Comparison of ENCODE assay signal across 8 mouse cellular contexts in genomic region chr3:103859851-103860391, GRCm38 (mm10). TPM values are rescaled to one million over a fixed set of nuclear protein-coding genes. Genes with fewer than 3 reads are reported as not detected.
DNase-seq lines count a peak whose midpoint lies in the region; ATAC-seq and TF ChIP-seq lines count a peak whose summit lies in the region.

No protein-coding gene starts in this region.

- no peak for ATAC-seq in kidney, embryonic 14.5 days (ENCODE audit: low FRiP score, low TSS enrichment)
- ATAC-seq in common myeloid progenitor, adult 5-6 weeks (replicated peaks; ENCODE audit: low read depth, poor library complexity, severe bottlenecking) = peak; percentile 86
- ATAC-seq in liver, embryonic 11.5 days (replicated peaks; ENCODE audit: low FRiP score) = no peak
- no peak for ATAC-seq in forebrain, embryonic 16.5 days

- H3K27me3 ChIP-seq in kidney, adult 2 months (replicated peaks; ENCODE audit: control insufficient read depth, insufficient read depth, low read length) = no peaks in the 10 kb centered on the region
- H3K27me3 ChIP-seq in kidney, embryonic 14.5 days (ENCODE audit: control insufficient read depth, insufficient read depth, low read length) = no peaks in the 10 kb centered on the region
- no peaks in the 10 kb centered on the region for H3K27me3 ChIP-seq in liver, embryonic 11.5 days (replicated peaks; ENCODE audit: control insufficient read depth, insufficient read depth, low read length)
- no peaks in the 10 kb centered on the region for H3K27me3 ChIP-seq in forebrain, embryonic 16.5 days (replicated peaks; ENCODE audit: control insufficient read depth, insufficient read depth, low read length)

- peak overlapping the region; percentile 58 for H3K27ac ChIP-seq in kidney, adult 2 months (ENCODE audit: insufficient read depth, low read depth, low read length)
- no peak overlapping the region for H3K27ac ChIP-seq in kidney, embryonic 14.5 days (ENCODE audit: low read depth, low read length)
- no peak overlapping the region for H3K27ac ChIP-seq in liver, embryonic 11.5 days (ENCODE audit: low read depth, low read length)
- H3K27ac ChIP-seq in forebrain, embryonic 16.5 days (ENCODE audit: low read length) = no peak overlapping the region

- no peak for TF ChIP-seq CTCF in kidney, adult 2 months (conservative IDR thresholded peaks at IDR 0.05; ENCODE audit: insufficient read depth, insufficient read length, low read depth, low read length)

- H3K9me3 ChIP-seq in kidney, embryonic 14.5 days (ENCODE audit: control insufficient read depth, low read length) = no peaks in the 10 kb centered on the region
- no peaks in the 10 kb centered on the region for H3K9me3 ChIP-seq in liver, embryonic 11.5 days (ENCODE audit: control insufficient read depth, low read length)
- H3K9me3 ChIP-seq in forebrain, embryonic 16.5 days (ENCODE audit: control insufficient read depth, low read length) = no peaks in the 10 kb centered on the region

- H3K4me3 ChIP-seq in kidney, adult 2 months (ENCODE audit: insufficient read depth, low read depth, low read length) = no peak overlapping the region
- no peak overlapping the region for H3K4me3 ChIP-seq in kidney, embryonic 14.5 days (ENCODE audit: low read length)
- H3K4me3 ChIP-seq in liver, embryonic 11.5 days (ENCODE audit: low read depth, low read length) = no peak overlapping the region
- H3K4me3 ChIP-seq in forebrain, embryonic 16.5 days (replicated peaks; ENCODE audit: low read length) = no peak overlapping the region

- DNase-seq in kidney, adult 2 months = peak; percentile 62
- DNase-seq in liver, embryonic 11.5 days (ENCODE audit: low spot score) = no peak
- peak; percentile 45 for DNase-seq in skeletal muscle tissue, adult 2 months (ENCODE audit: low read depth, low spot score)
- no peak for DNase-seq in urinary bladder, postnatal 4 days (ENCODE audit: low spot score in 2 of 2)
- no peak for DNase-seq in layer of hippocampus, adult 8-10 months (ENCODE audit: low spot score in 2 of 2)

- WGBS in kidney, adult 2 months = 34% methylated on average over 6 of the region's 6 CpGs
- WGBS in kidney, embryonic 14.5 days = 62% methylated on average over 6 of the region's 6 CpGs
- 48% methylated on average over 6 of the region's 6 CpGs for WGBS in liver, embryonic 11.5 days
- 54% methylated on average over 6 of the region's 6 CpGs for WGBS in forebrain, embryonic 16.5 days

- no peak overlapping the region for H3K9ac ChIP-seq in kidney, embryonic 14.5 days (ENCODE audit: low read depth, low read length)
- H3K9ac ChIP-seq in liver, embryonic 11.5 days (ENCODE audit: low read depth, low read length) = no peak overlapping the region
- H3K9ac ChIP-seq in forebrain, embryonic 16.5 days (replicated peaks; ENCODE audit: low read depth, low read length) = no peak overlapping the region

- peak; percentile 5 for TF ChIP-seq POLR2A in kidney, adult 2 months (IDR thresholded peaks at IDR 0.05; ENCODE audit: low read depth, low read length)

- no peaks in the 10 kb centered on the region for H3K36me3 ChIP-seq in kidney, adult 2 months (ENCODE audit: control insufficient read depth, insufficient read depth, low read length)
- H3K36me3 ChIP-seq in kidney, embryonic 14.5 days (ENCODE audit: control insufficient read depth, insufficient read depth, low read length) = no peaks in the 10 kb centered on the region
- H3K36me3 ChIP-seq in liver, embryonic 11.5 days (ENCODE audit: control insufficient read depth, insufficient read depth, low read length) = no peaks in the 10 kb centered on the region
- no peaks in the 10 kb centered on the region for H3K36me3 ChIP-seq in forebrain, embryonic 16.5 days (ENCODE audit: control insufficient read depth, insufficient read depth)

- peaks cover 6% of the 10 kb centered on the region; the same call in 1 of the 2 replicates for H3K4me1 ChIP-seq in kidney, adult 2 months (ENCODE audit: control insufficient read depth, insufficient read depth, low read length)
- H3K4me1 ChIP-seq in kidney, embryonic 14.5 days (ENCODE audit: control insufficient read depth, insufficient read depth, low read length) = no peaks in the 10 kb centered on the region
- no peaks in the 10 kb centered on the region for H3K4me1 ChIP-seq in liver, embryonic 11.5 days (replicated peaks; ENCODE audit: control insufficient read depth, insufficient read depth, low read length)
- no peaks in the 10 kb centered on the region for H3K4me1 ChIP-seq in forebrain, embryonic 16.5 days (replicated peaks; ENCODE audit: control insufficient read depth, insufficient read depth, low read length)

- no peak overlapping the region for H3K4me2 ChIP-seq in kidney, embryonic 14.5 days (replicated peaks; ENCODE audit: low read depth, low read length)
- peak overlapping the region; percentile 21 for H3K4me2 ChIP-seq in liver, embryonic 11.5 days
- no peak overlapping the region for H3K4me2 ChIP-seq in forebrain, embryonic 16.5 days (ENCODE audit: low read length)

RNA-seq across cellular contexts. Expression of gene Ptpn22, which starts 0.3 kb away (rescaled TPM):
- 1.8 and 2.3 TPM in 2 replicates for polyA plus RNA-seq in kidney, adult 2 months (2012; rRNA removed)
- 0.26 and 0.92 TPM in 2 replicates for polyA plus RNA-seq in kidney, embryonic 14.5 days (2014; fragmentation: Nextera tagmentation; extraction: Ambion mirVana)
- total RNA-seq in common myeloid progenitor, adult 5-6 weeks (2017) = 27.9 and 35.2 TPM in 2 replicates
- polyA plus RNA-seq in liver, embryonic 11.5 days (2014; fragmentation: Nextera tagmentation; extraction: Ambion mirVana) = 0.96 and 1.7 TPM in 2 replicates
- 0.10 and 0.24 TPM in 2 replicates for polyA plus RNA-seq in forebrain, embryonic 16.5 days (2015; fragmentation: Nextera tagmentation; extraction: Ambion mirVana)
- total RNA-seq in layer of hippocampus, adult 8-10 months (2022) = 1 to 10 TPM in 2 of 4 experiments, under 1 TPM in 2; 0.45 to 2.7 (median 1.2) TPM

RNA-seq across cellular contexts. Expression of gene Bcl2l15, which starts 27.5 kb away (rescaled TPM):
- 0.17 TPM in 1 of 2 replicates, not detected in the other for polyA plus RNA-seq in kidney, adult 2 months (2012; rRNA removed)
- polyA plus RNA-seq in kidney, embryonic 14.5 days (2014; fragmentation: Nextera tagmentation; extraction: Ambion mirVana) = not detected in 2 replicates
- total RNA-seq in common myeloid progenitor, adult 5-6 weeks (2017) = 0.39 and 4.5 TPM in 2 replicates
- 0.63 and 1.2 TPM in 2 replicates for polyA plus RNA-seq in liver, embryonic 11.5 days (2014; fragmentation: Nextera tagmentation; extraction: Ambion mirVana)
- 0.26 and 0.86 TPM in 2 replicates for polyA plus RNA-seq in forebrain, embryonic 16.5 days (2015; fragmentation: Nextera tagmentation; extraction: Ambion mirVana)
- 1 to 10 TPM in 2 of 4 experiments, under 1 TPM in 2; 0.56 to 3.6 (median 1.9) TPM for total RNA-seq in layer of hippocampus, adult 8-10 months (2022)

RNA-seq across cellular contexts. Expression of gene Gm43064, which starts 50.5 kb away (rescaled TPM):
- polyA plus RNA-seq in kidney, adult 2 months (2012; rRNA removed) = 0.14 TPM in 2 replicates
- polyA plus RNA-seq in kidney, embryonic 14.5 days (2014; fragmentation: Nextera tagmentation; extraction: Ambion mirVana) = 0.12 TPM in 1 of 2 replicates, not detected in the other
- not detected in 2 replicates for total RNA-seq in common myeloid progenitor, adult 5-6 weeks (2017)
- 0.75 TPM in 1 of 2 replicates, not detected in the other for polyA plus RNA-seq in liver, embryonic 11.5 days (2014; fragmentation: Nextera tagmentation; extraction: Ambion mirVana)
- polyA plus RNA-seq in forebrain, embryonic 16.5 days (2015; fragmentation: Nextera tagmentation; extraction: Ambion mirVana) = 0.13 and 0.14 TPM in 2 replicates
- total RNA-seq in layer of hippocampus, adult 8-10 months (2022) = under 1 TPM in 3 of 4 experiments, not detected in 1; 0.21 to 0.83 (median 0.30) TPM

RNA-seq across cellular contexts. Expression of gene Ap4b1, which starts 50.6 kb away (rescaled TPM):
- 13.8 and 15.7 TPM in 2 replicates for polyA plus RNA-seq in kidney, adult 2 months (2012; rRNA removed)
- polyA plus RNA-seq in kidney, embryonic 14.5 days (2014; fragmentation: Nextera tagmentation; extraction: Ambion mirVana) = 12.1 and 22.2 TPM in 2 replicates
- total RNA-seq in common myeloid progenitor, adult 5-6 weeks (2017) = 15.3 and 17.7 TPM in 2 replicates
- 20.8 and 23.9 TPM in 2 replicates for polyA plus RNA-seq in liver, embryonic 11.5 days (2014; fragmentation: Nextera tagmentation; extraction: Ambion mirVana)
- 24.2 and 25.9 TPM in 2 replicates for polyA plus RNA-seq in forebrain, embryonic 16.5 days (2015; fragmentation: Nextera tagmentation; extraction: Ambion mirVana)
- 10 to 100 TPM; 11.4 to 14.3 (median 13.1) TPM for total RNA-seq in layer of hippocampus, adult 8-10 months (2022)

RNA-seq across cellular contexts. Expression of gene Dclre1b, which starts 50.7 kb away (rescaled TPM):
- 8.9 and 12.5 TPM in 2 replicates for polyA plus RNA-seq in kidney, adult 2 months (2012; rRNA removed)
- 36.7 and 41.4 TPM in 2 replicates for polyA plus RNA-seq in kidney, embryonic 14.5 days (2014; fragmentation: Nextera tagmentation; extraction: Ambion mirVana)
- total RNA-seq in common myeloid progenitor, adult 5-6 weeks (2017) = 14.7 and 17.2 TPM in 2 replicates
- polyA plus RNA-seq in liver, embryonic 11.5 days (2014; fragmentation: Nextera tagmentation; extraction: Ambion mirVana) = 35.1 and 36.8 TPM in 2 replicates
- polyA plus RNA-seq in forebrain, embryonic 16.5 days (2015; fragmentation: Nextera tagmentation; extraction: Ambion mirVana) = 26.2 and 26.8 TPM in 2 replicates
- 10 to 100 TPM in 2 of 4 experiments, 1 to 10 TPM in 2; 7.4 to 12.1 (median 9.7) TPM for total RNA-seq in layer of hippocampus, adult 8-10 months (2022)

Comparison
In these comparisons a context has a peak if more than half of its experiments do, and no peak if none do; other contexts are left out.
1. DNase-seq: peak in kidney, adult 2 months (single experiment) and skeletal muscle tissue, adult 2 months (single experiment); none in liver, embryonic 11.5 days (single experiment), urinary bladder, postnatal 4 days (0 of 2) and layer of hippocampus, adult 8-10 months (0 of 2).